Mouse (Mus musculus) liver, postnatal 0 days (tissue): ENCODE measurements around the gene Sys1. TPM values are rescaled to one million over a fixed set of nuclear protein-coding genes. Genes with fewer than 3 reads are reported as not detected.

ENCODE experiments used
- ATAC-seq: fragments of 200-750 bp; cut with Nextera tagmentation; 2 replicates; pipeline ENCODE4 v1.8.0; 2017; ENCODE audit warnings: mild to moderate bottlenecking, moderate library complexity
- DNase-seq: peaks from one replicate; pipeline ENCODE4 v3.0.0-alpha.2; 2016
- H3K27ac ChIP-seq: fragments of 300-500 bp; sonication (generic); 2 replicates; pipeline ENCODE4 v1.5.1; 2014; ENCODE audit warnings: antibody characterized with exemption, moderate library complexity, mild to moderate bottlenecking, low read depth
- H3K27me3 ChIP-seq: fragments of 300-500 bp; sonication (generic); 2 replicates; pipeline ENCODE4 v1.6.1; 2014; ENCODE audit warnings: low read length, control low read depth, mixed read lengths; ENCODE audit not compliant: insufficient read depth
- H3K36me3 ChIP-seq: fragments of 300-500 bp; sonication (generic); replicated peaks from 2 replicates; pipeline ENCODE4 v1.6.1; 2014; ENCODE audit warnings: mild to moderate bottlenecking, control low read depth, low read length, moderate library complexity, mixed read lengths; ENCODE audit not compliant: insufficient read depth
- H3K4me1 ChIP-seq: fragments of 300-500 bp; sonication (generic); 2 replicates; pipeline ENCODE4 v1.6.1; 2014; ENCODE audit warnings: antibody characterized with exemption, mild to moderate bottlenecking, control low read depth; ENCODE audit not compliant: insufficient read depth
- H3K4me2 ChIP-seq: fragments of 300-500 bp; sonication (generic); 2 replicates; pipeline ENCODE4 v1.6.1; 2014; ENCODE audit warnings: low read depth, mild to moderate bottlenecking, low read length, moderate library complexity, mixed read lengths
- H3K4me3 ChIP-seq: fragments of 300-500 bp; sonication (generic); 2 replicates; pipeline ENCODE4 v1.5.1; 2014; ENCODE audit warnings: low read depth, low read length
- H3K9ac ChIP-seq: fragments of 300-500 bp; sonication (generic); replicated peaks from 2 replicates; pipeline ENCODE4 v1.6.1; 2014; ENCODE audit warnings: mild to moderate bottlenecking, moderate library complexity
- H3K9me3 ChIP-seq: fragments of 300-500 bp; sonication (generic); 2 replicates; pipeline ENCODE4 v1.6.1; 2016; ENCODE audit warnings: mild to moderate bottlenecking, control low read depth, low read length, mixed read lengths
- CTCF ChIP-seq: sonication (generic); IDR thresholded peaks from 2 replicates; pipeline ENCODE4 v1.5.1; 2016; ENCODE audit warnings: antibody characterized with exemption, low read depth
- EP300 ChIP-seq: IDR thresholded peaks from 2 replicates; pipeline ENCODE4 v1.6.1; 2016; ENCODE audit warnings: antibody characterized with exemption, low read depth, mild to moderate bottlenecking
- WGBS: fragments of 180-500 bp; shearing (Covaris S2); extraction: QIAGEN DNeasy Blood & Tissue Kit; methylation state at CpG from one replicate; pipeline ENCODE4 v1.1.7; 2014; ENCODE audit not compliant: insufficient replicate concordance; 5-methylcytosine and 5-hydroxymethylcytosine counted together
- polyA plus RNA-seq: library from polyadenylated mRNA; unstranded; fragments of >200 nt; fragmentation: Nextera tagmentation; extraction: Ambion mirVana; gene quantifications from 2 replicates; pipeline ENCODE4 v1.2.1, GENCODE M21; 2015

Gene Sys1
- polyA plus RNA-seq, 1 experiment from 2014 or later, result 43.5 TPM

GRCm38 (mm10) chr2:164521841-164522240, 65.1 kb downstream of the Sys1 start:
- H3K4me2 ChIP-seq, result peak overlapping the region; percentile 56
- no peak overlapping the region for H3K9ac ChIP-seq
- TF ChIP-seq EP300, result 0 out of 2 replicates have a peak, but pooled peaks have one; percentile 23
- TF ChIP-seq CTCF, result no peak
- DNase-seq (peak; percentile 57), ATAC-seq (peak; percentile 42)
- H3K9me3 ChIP-seq, result no peaks in the 10 kb centered on the region
- 0 out of 2 replicates have a peak, but pooled peaks cover 5% of the 10 kb centered on the region for H3K4me1 ChIP-seq
- H3K27me3 ChIP-seq, result no peaks in the 10 kb centered on the region
- no peak overlapping the region for H3K4me3 ChIP-seq
- no peaks in the 10 kb centered on the region for H3K36me3 ChIP-seq
- 5% methylated on average over 11 of the region's 11 CpGs for WGBS
- H3K27ac ChIP-seq, result peak overlapping the region; percentile 76

DNA sequence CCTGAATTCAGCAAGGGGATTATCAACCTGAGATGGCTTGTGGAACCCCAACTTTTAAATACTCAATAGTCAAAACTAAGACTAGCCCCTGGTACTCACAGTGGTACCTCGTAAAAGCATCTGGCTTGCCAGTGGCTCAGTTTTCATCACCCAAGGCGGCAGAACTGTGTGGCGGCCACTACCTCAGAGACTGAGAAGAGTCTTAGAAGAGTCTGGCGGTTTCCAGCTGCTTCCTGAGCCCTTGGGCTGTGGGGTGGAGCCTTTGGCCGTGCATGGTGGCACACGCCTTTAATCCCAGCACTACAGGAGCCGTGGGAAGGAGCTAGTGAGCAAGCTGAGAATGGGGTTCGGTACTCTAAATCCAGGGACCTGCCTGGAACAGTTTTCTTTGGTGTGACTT, 65.5 kb downstream of the Sys1 start:
- 0 out of 2 replicates have a peak, but pooled peaks cover 5% of the 10 kb centered on the region for H3K4me1 ChIP-seq
- H3K27ac ChIP-seq, result peak overlapping the region; percentile 76
- peak; percentile 33 for ATAC-seq
- no peak for DNase-seq
- H3K4me3 ChIP-seq, result no peak overlapping the region
- WGBS, result 23% methylated on average over 8 of the region's 8 CpGs
- H3K9me3 ChIP-seq, result no peaks in the 10 kb centered on the region
- TF ChIP-seq EP300 (no peak), CTCF (no peak)
- no peak overlapping the region for H3K9ac ChIP-seq
- H3K36me3 ChIP-seq, result no peaks in the 10 kb centered on the region
- no peaks in the 10 kb centered on the region for H3K27me3 ChIP-seq
- H3K4me2 ChIP-seq, result peak overlapping the region; percentile 56

GRCm38 (mm10) chr2:164523301-164523773, 66.6 kb downstream of the Sys1 start:
- Histone ChIP-seq H3K27ac (no peak overlapping the region), H3K36me3 (no peaks in the 10 kb centered on the region)

GRCm38 (mm10) chr2:164528557-164528956, 71.8 kb downstream of the Sys1 start:
- Histone ChIP-seq H3K36me3 (no peaks in the 10 kb centered on the region), H3K9ac (no peak overlapping the region), H3K27me3 (no peaks in the 10 kb centered on the region), H3K4me1 (no peaks in the 10 kb centered on the region), H3K27ac (no peak overlapping the region), H3K4me3 (no peak overlapping the region), H3K4me2 (no peak overlapping the region), H3K9me3 (no peaks in the 10 kb centered on the region)
- ATAC-seq (no peak), DNase-seq (no peak)
- WGBS, result 57% methylated on average over 5 of the region's 5 CpGs
- TF ChIP-seq EP300 (no peak), CTCF (no peak)

More at GRCm38 (mm10) chr2:164523301-164523773, 66.6 kb downstream of the Sys1 start:
- TF ChIP-seq CTCF (no peak), EP300 (no peak)
- H3K27me3 ChIP-seq, result no peaks in the 10 kb centered on the region
- H3K4me2 ChIP-seq, result no peak overlapping the region
- 0 out of 2 replicates have a peak, but pooled peaks have one; percentile 7 for ATAC-seq
- no peak overlapping the region for H3K9ac ChIP-seq
- no peak for DNase-seq
- WGBS, result 72% methylated on average over 10 of the region's 10 CpGs
- H3K9me3 ChIP-seq, result no peaks in the 10 kb centered on the region
- H3K4me1 ChIP-seq, result 0 out of 2 replicates have a peak, but pooled peaks cover 5% of the 10 kb centered on the region
- H3K4me3 ChIP-seq, result no peak overlapping the region

Other genes with a start within 250 kb of the Sys1 start
- gene Wfdc15b, start 235.3 kb upstream of the Sys1 start, polyA plus RNA-seq, result 0.27 and 0.64 TPM in 2 replicates
- not detected in 2 replicates for gene Svs2, start 218.5 kb upstream of the Sys1 start, polyA plus RNA-seq
- not detected in 2 replicates for gene Svs3b, start 200.3 kb upstream of the Sys1 start, polyA plus RNA-seq
- not detected in 2 replicates for gene Svs4, start 178.5 kb upstream of the Sys1 start, polyA plus RNA-seq
- gene Svs3a, start 167.7 kb upstream of the Sys1 start, polyA plus RNA-seq, result not detected in 2 replicates
- gene Svs6, start 140.2 kb upstream of the Sys1 start, polyA plus RNA-seq, result not detected in 2 replicates
- gene Svs5, start 124.2 kb upstream of the Sys1 start, polyA plus RNA-seq, result not detected in 2 replicates
- 59.4 and 63.6 TPM in 2 replicates for gene Slpi, start 67.9 kb upstream of the Sys1 start, polyA plus RNA-seq
- not detected in 2 replicates for gene Rbpjl, start 53.8 kb upstream of the Sys1 start, polyA plus RNA-seq
- gene Matn4, start 51.8 kb upstream of the Sys1 start, polyA plus RNA-seq, result 0.18 and 0.25 TPM in 2 replicates
- 194 and 208 TPM in 2 replicates for gene Sdc4, start 13.1 kb upstream of the Sys1 start, polyA plus RNA-seq
- gene Gm20458, start 4.0 kb downstream of the Sys1 start, polyA plus RNA-seq, result 5.8 and 6.1 TPM in 2 replicates
- gene Trp53tg5, start 16.8 kb downstream of the Sys1 start, polyA plus RNA-seq, result not detected in 2 replicates
- 2.7 TPM in 2 replicates for gene Dbndd2, start 29.1 kb downstream of the Sys1 start, polyA plus RNA-seq
- gene Pigt, start 40.6 kb downstream of the Sys1 start, polyA plus RNA-seq, result 24.3 and 25.1 TPM in 2 replicates
- gene Wfdc2, start 105.4 kb downstream of the Sys1 start, polyA plus RNA-seq, result 3.0 and 3.3 TPM in 2 replicates
- not detected in 2 replicates for gene Spint3, start 116.5 kb downstream of the Sys1 start, polyA plus RNA-seq
- gene Wfdc6a, start 128.5 kb downstream of the Sys1 start, polyA plus RNA-seq, result not detected in 2 replicates
- gene Eppin, start 136.6 kb downstream of the Sys1 start, polyA plus RNA-seq, result not detected in 2 replicates
- not detected in 2 replicates for gene Wfdc6b, start 156.6 kb downstream of the Sys1 start, polyA plus RNA-seq
- not detected in 2 replicates for gene Wfdc8, start 156.7 kb downstream of the Sys1 start, polyA plus RNA-seq
- not detected in 2 replicates for gene Wfdc16, start 181.8 kb downstream of the Sys1 start, polyA plus RNA-seq
- gene Wfdc10, start 199.1 kb downstream of the Sys1 start, polyA plus RNA-seq, result not detected in 2 replicates
- gene Wfdc9, start 199.6 kb downstream of the Sys1 start, polyA plus RNA-seq, result not detected in 2 replicates
- not detected in 2 replicates for gene Wfdc11, start 217.1 kb downstream of the Sys1 start, polyA plus RNA-seq
- gene Wfdc13, start 228.1 kb downstream of the Sys1 start, polyA plus RNA-seq, result not detected in 2 replicates
- gene Spint4, start 241.5 kb downstream of the Sys1 start, polyA plus RNA-seq, result not detected in 2 replicates